25 mouse cellular contexts compared by ENCODE assay signal in the genomic region with DNA sequence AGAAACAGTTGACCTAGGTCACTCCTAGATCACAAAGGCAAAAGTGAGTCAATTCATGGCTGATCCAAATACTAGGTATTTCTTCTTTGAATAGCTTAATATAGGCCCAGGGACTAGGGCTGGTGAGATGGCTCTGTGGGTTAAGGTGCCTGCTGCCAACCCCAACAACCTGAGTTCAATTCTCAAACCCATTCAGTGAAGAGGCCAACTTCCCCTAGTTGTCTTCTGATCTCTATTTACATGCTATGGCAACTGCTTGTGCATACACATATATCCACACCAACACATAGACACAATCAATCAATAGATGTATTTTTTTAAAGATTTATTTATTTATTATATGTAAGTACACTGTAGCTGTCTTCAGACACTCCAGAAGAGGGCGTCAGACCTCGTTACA.
"Had no signal": no experiment of that assay in that cellular context is flagged by ENCODE, and none has a peak within 500 bp of the region (broad histone marks: within the 10 kb centered on the region; RNA-seq: fewer than 3 reads in every experiment).

No protein-coding gene starts in this region.

- H3K27ac ChIP-seq: heart, adult 2 months; heart, embryonic 13.5 days; heart, embryonic 15.5 days; hindbrain, embryonic 13.5 days; hindbrain, embryonic 15.5 days; hindbrain, postnatal 0 days; intestine, embryonic 15.5 days; layer of hippocampus, adult 2 months; left cerebral cortex, adult 2 months; limb, embryonic 10.5 days; limb, embryonic 12.5 days had no signal

- DNase-seq: gastrocnemius, postnatal 14 days; gastrocnemius, postnatal 36 days; heart, adult 2 months; heart, postnatal 14 days; heart, postnatal 36 days; kidney, adult 18-20 months; kidney, adult 8-10 months; kidney, postnatal 10 days; kidney, postnatal 25 days; kidney, postnatal 4 days; liver had no signal

- H3K4me3 ChIP-seq: heart, adult 2 months; heart, embryonic 13.5 days; heart, embryonic 15.5 days; hindbrain, embryonic 13.5 days; hindbrain, embryonic 15.5 days; intestine, embryonic 15.5 days; layer of hippocampus, adult 2 months; left cerebral cortex, adult 2 months; limb, embryonic 10.5 days; limb, embryonic 12.5 days had no signal

- ATAC-seq: hindbrain, postnatal 0 days; inflammation-experienced regulatory T-cells, adult 6 months; intestine, embryonic 15.5 days; intestine, postnatal 0 days had no signal

- H3K9ac ChIP-seq: heart, embryonic 13.5 days; heart, embryonic 15.5 days; hindbrain, embryonic 13.5 days; hindbrain, embryonic 15.5 days; intestine, embryonic 15.5 days; limb, embryonic 12.5 days had no signal

- H3K36me3 ChIP-seq: heart, embryonic 13.5 days; heart, embryonic 15.5 days; hindbrain, embryonic 13.5 days; hindbrain, embryonic 15.5 days; intestine, embryonic 15.5 days; limb, embryonic 10.5 days; limb, embryonic 12.5 days had no signal

- H3K4me2 ChIP-seq: heart, embryonic 11.5 days; heart, embryonic 13.5 days; heart, embryonic 15.5 days; hindbrain, embryonic 13.5 days; hindbrain, embryonic 15.5 days; intestine, embryonic 15.5 days; limb, embryonic 12.5 days; liver, embryonic 11.5 days had no signal

- H3K9me3 ChIP-seq: heart, embryonic 13.5 days; heart, embryonic 15.5 days; hindbrain, embryonic 13.5 days; hindbrain, embryonic 15.5 days; intestine, embryonic 15.5 days; limb, embryonic 10.5 days; limb, embryonic 12.5 days had no signal

- H3K27me3 ChIP-seq: heart, embryonic 13.5 days; heart, embryonic 15.5 days; hindbrain, embryonic 13.5 days; hindbrain, embryonic 15.5 days; intestine, embryonic 15.5 days; limb, embryonic 12.5 days had no signal
